Mouse (Mus musculus) ES-E14 (cell line): Measurements from ENCODE around the gene Runx3.

Source experiments
- CHD2 ChIP-seq: IDR thresholded peaks from 2 replicates; pipeline ENCODE4 v1.6.1; 2014; ENCODE audit warnings: mild to moderate bottlenecking, low read depth, low read length, inconsistent platforms
- MAFK ChIP-seq: IDR thresholded peaks from 2 replicates; pipeline ENCODE4 v1.6.1; 2014; ENCODE audit warnings: mild to moderate bottlenecking, low read depth, low read length, inconsistent platforms; ENCODE audit not compliant: insufficient read depth

- no peak for TF ChIP-seq MAFK
- TF ChIP-seq CHD2 = no peak
These were observed 36.9 kb downstream of the Runx3 start for GRCm38 (mm10) chr4:135157329-135157728.
